Mouse (Mus musculus) v-Abl transformed pro-B cells (cell line): ENCODE results near the gene Ap1s3.
"Not testable (repeated sequence)": the region's sequence is repeated elsewhere in the genome, so short reads cannot be mapped to it uniquely, and the experiment has no call there.

ENCODE experiments used
- in situ Hi-C, 2 experiments: fragments of 400-800 bp; cut with MboI; formaldehyde crosslinking; loops; one replicate each; pipeline ENCODE4 v1.15.1; 2025; ENCODE audit not compliant: unreplicated experiment in 2 of 2

Gene Ap1s3

DNA sequence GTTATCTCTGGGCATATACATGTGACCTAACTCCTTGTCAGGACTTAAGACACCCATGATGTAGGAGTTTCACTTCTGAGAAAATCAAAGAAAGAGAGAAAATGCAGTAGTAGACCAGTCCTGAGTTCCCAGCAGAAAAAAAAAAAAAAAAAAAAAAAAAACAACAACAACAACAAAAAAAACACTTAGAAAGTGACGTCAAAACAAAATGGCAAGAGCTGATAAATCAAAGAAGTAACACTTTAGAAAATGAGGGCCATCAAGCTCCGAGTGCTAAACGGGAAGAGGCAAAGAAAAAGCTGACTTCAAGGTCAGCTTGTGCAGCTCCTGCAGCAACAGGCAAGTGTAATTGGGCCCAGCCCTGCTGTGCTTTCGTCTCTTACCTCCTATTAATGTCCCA is 3.9 kb upstream of the Ap1s3 start:
- in situ Hi-C loops = loop anchor here (25.0 kb wide), 7 partner anchors 112 to 1713 kb away; partner anchors contain the start of genes Mrpl44 (in 1 of the 2) and Wdfy1 (in 1 of the 2)

DNA sequence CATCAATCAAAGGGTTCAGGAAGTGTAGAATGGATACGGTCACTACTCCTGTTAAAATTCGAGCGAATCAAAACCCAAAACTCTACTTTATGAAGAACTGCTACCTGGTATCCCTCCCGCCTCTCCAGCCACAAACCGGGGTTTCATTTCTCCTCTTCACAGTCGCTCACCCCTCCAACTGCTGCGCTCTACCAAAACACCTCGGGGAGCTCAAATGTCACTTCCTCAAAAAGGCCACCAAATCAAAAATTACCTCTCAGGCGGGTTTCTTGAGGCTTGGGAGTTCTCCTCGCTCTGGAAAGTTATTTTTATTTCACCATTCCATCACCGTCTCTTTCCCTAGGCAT is 603 bp downstream of the Ap1s3 start:
- in situ Hi-C loops = no loop called here

DNA sequence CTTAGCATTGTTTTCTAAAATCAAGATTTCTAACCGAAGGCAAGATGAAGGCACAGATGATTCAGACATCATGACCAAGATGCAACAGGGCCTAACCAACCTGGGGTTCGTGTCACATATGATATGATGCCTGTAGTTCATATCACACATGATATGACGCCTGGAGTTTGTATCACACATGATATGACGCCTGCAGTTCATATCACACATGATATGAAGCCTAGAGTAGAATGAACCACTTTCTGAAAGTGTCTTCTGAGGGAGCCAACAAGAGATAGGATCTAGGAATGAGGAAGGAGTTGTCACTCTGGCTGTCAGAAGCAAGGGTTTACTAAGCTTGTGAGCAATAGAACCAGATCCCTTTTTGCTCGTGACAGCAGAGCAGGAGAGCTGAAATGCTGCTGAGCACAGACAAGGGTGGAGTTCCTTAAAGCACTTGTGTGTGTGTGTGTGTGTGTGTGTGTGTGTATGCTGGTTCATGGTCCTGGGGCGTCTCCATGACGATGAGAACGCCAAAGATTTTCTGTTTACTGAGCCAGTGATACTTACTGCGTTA is 2.3 kb downstream of the Ap1s3 start:
- in situ Hi-C loops = no loop called here

DNA sequence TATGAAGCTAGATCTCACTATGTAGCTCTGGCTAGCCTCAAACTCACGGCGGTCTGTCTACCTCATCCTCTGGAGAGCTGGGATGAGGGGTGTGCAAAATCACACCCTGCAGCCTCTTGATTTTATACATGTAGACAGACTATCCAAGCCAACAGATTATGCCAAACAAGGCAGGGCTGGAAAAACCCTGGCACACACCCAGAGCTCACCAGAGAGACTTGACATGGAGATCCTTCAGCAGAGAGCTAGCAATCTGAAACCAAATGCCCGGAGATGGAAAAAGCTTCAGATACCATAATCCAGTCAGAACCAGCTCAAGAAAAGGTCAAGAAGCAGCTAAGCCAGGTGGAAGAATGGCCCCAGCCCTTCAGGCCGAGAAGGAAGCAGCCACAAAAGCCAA is 6.9 kb downstream of the Ap1s3 start:
- in situ Hi-C loops = no loop called here

DNA sequence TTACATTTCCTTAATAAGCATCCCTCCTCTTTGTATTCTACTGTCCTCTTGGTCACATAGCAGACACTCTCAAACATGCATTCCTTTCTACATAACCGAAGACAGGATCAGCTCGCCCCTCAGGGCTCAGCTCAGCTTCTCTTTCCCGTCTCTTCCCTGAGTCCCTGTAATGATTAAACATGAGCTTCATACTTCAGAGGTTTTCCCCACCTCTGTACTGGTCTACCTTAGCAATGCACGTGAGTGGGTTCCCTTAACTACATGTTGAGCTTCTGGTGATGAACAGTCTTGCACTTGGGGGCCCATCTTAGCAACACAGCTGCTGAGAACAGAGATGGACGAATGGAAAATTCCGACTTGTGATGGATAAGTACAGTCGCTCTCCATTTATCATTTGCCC is 12.2 kb downstream of the Ap1s3 start:
- in situ Hi-C loops = no loop called here

DNA sequence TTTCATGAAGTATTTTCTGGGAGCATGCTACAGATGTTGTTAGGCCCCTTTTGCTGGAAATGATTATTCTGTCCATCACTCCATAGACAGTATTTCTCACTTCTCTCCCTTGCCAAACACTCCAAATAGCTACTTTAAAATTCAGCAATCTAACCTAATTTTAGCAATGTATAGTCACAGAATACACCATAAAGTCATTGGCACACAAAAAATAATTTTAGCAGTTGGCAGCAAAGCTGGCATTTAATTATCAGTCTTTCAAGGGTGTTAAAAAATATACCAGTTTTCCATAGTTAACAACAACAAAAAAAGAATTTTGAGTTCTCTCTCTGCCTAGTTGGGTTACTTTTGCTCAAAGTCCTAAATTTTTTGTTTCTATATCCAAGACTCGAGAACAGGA is 14.4 kb downstream of the Ap1s3 start:
- in situ Hi-C loops = no loop called here

DNA sequence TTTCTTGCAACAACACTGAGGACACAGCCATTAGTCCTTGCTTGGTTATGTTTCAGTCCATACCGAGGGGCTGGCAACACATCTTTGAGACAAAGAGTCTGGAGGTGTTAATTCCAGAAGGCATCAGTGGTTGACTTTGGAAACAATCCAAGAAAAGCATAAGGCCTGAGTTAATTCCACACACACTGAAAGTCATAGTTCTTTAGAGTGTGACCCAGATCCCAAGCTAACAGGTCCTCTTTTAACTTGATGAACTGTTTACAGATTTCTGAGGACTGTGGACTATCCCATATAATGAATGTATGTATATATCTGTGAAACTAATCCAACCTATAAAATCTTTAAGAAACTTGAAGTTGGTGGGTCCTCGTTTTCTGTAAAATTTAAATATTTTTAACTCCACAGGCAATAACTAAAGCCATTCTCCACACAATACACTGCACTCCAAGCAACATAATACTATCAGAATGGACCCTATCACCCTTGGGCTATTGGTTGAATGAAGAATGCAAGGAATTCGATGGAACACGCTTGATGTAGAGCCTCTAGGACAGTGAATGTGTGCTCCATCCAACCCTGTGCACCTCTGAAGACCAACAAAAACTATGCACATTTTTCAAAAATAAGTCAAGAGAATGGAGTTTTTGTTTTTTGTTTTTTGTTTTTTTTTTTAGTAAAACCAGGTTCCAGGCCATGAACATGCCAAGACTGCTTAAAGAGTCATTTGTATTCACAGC is 15.8 kb downstream of the Ap1s3 start:
- in situ Hi-C loops = no loop called here

DNA sequence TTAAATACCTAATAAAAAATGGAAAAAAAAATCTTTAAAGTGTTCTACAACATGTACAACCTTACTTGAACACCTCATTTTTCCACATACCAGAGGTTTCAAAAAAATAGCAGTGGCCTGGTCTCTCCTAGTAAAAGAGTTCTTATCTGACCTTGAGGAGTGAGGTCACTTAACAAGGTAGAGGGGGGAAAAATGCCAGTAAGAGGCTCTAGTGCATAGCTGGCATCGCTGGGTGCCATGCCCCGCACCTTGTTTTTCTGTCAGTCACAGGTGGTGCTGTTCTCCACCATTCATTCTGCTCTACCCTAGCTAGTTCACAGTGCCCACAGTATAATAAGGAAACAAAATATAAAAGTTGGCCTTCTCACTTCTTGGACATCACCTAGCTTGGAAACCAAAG is 16.8 kb downstream of the Ap1s3 start:
- in situ Hi-C loops = no loop called here

DNA sequence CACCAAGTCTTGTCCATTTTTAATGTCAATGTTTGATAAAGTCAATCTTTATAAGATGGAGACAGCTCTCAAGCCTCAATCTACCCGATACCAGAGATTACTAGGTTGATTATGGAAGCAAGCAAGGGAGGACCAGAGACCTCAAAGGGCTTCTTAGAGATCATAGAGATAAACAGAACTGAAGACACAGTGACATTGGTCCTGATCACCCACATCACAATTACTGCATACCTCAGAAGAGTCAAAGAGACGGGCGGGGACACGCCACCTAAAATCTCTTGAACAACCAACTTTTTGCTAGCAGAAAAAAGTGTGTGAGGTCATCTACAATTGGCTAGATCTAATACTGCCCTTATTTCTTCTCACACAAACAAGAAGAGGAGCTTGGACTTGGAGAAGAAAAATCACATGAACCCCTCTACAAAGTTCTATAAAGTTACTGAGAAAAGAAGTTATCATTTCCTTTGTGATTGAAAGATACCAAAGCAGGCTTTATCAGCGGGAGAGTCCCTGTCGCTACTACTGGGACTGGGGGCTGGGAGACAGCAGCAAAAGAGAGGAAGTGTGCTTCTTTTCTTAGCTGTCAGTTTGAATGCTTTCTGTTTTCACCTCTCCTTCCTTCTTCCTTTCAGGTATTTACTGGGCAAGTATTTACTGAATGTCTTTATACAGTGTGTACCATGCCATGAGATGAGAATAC is 28.2 kb downstream of the Ap1s3 start:
- in situ Hi-C loops = no loop called here

DNA sequence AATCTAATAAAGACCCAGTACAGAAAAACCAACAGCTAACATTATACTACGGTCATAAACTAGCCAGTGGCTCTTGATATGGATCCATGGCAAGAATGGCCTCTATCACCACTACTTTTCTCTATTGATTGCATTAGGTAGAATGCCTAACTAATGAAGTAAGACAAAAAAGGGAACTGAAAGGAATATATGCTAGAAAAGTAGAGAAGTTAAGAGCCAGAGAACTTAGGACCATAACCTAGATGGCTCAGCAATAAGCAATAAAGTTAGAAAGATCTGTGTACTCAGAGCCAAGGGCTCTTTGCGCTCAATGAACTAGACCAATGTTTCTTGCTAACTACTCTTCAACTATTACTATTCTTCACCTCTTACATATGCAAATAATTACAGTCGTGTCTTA is 29.1 kb downstream of the Ap1s3 start:
- in situ Hi-C loops = no loop called here

DNA sequence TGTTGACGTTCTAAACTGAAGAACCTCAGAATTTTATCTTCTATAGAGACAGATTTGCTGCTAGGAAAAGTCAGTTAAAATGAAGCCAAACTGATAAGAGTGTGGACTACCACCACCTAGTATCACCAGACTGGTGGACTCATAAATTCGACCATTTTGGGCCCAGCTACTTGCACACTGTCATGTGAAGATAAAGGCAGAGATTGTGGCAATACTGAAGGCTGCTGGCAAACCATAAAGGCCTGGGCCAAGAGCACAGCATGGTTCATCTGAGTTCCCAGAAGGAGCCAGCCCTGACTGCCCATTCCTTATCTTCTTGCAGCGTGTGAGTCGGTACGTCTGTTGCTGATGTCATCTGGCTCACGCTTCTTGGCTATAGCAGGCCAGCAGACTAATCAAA is 30.4 kb downstream of the Ap1s3 start:
- in situ Hi-C loops = no loop called here

DNA sequence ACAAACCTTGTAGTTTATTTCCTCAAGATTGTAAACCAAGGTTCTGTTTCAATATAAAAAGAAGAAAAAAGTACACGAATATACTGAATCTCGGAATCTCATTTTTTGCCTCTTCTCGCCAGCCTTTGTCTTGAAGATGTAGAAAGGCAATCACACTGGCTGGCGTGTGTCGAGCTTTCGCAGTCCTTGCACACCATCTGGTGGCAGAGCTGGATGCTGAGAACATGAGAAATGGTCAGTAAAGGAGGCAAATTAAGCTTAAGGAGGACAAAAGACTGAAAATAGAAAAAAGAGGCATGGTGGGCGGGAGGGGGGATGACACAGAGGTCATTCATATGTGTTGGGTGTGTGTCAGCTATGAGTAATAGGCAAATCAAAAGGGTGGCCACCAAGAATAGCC is 31.6 kb downstream of the Ap1s3 start:
- in situ Hi-C loops = no loop called here

DNA sequence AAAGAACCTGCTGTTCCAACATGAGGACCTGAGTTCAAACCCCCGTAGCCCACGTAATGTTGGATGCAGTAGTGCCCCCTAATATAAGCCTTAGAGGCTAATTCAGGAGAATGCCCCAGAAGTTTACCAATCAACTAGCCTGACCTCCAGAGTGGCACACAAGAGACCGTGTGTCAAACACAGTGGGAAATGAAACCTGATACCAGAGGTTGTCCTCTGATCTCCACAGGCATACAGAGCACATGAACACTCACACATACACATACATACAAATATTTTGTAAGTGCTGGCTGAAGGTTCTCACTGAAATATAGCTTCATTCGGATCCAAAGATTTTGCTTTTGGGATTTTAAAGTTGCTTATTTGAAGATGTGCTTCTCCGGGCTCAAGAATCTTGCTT is 32.1 kb downstream of the Ap1s3 start:
- in situ Hi-C loops = no loop called here

DNA sequence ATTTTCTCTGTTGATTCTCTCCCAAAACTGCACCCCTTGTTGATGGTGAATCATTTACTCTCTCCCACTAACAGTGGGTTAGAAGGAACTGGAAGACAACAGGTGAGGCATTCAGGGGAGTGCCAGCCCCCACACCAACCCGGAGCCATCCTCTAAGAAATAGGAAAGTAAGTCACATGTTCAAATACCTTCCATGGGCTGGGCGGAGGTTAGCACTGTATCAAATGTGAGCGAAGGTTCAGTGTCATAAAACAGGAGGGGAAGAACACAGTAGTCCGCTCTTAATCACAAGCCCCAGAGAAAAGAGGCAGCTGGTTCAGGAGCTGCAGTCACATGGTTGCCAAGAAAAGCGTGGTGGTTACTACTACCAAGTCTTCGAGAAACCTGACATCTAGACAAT is 32.7 kb downstream of the Ap1s3 start:
- in situ Hi-C loops = no loop called here

DNA sequence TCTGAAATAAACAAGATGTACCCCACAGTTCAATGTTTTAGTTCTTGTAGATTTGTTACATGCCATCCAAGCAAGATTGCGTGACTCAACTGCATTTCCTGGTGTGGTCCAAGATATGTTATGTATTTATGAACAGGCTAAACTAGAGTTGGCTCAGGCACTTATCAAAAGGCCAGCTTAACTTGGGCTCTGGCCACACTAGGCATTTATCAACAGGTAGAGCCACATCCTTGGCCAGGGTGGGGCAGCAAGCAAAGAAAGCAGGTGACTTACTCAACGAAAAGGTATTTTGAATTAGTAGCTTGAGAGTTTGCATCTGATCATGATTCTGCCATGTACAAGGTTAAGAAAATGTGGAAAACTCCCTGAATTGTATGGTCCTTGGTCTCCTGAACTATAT is 34.0 kb downstream of the Ap1s3 start:
- in situ Hi-C loops = no loop called here

DNA sequence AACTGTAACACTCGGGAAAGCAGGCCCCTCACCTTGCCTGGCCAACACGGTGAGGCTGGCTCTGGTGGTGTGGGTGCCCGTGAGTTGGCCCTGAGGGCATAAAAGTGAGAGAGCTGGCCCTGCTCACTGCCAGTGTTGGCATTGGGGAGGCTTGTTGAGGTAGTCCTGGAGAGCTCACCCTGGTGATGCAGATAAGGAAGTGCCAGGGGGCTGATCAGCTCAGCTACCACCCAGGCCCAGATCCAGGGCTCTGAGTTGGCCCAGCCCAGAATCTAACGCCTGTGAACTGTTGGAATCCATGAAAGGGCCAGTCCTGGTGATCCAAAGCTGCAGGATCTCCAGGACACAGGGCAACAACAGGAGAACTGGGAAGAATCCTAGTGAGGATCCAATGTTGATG is 40.3 kb downstream of the Ap1s3 start:
- in situ Hi-C loops = no loop called here

DNA sequence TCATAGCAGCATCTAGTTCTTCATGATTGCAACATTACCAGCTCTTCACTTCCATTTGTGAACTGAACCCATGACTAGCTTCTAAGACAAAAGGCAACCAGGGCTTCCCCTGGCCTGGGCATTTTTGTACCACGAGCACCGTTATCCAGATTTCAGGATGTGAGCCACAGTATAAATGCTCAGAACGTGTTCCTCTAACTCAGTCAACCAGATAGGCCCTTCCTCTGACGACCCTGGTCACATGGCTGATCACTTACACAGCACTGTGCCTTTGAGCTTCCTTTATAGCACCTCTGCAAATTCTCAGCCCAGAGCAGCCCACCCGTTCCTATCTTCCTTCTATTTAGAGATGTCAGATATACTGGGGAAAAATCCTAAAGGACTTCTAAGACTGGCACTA is 42.0 kb downstream of the Ap1s3 start:
- in situ Hi-C loops = no loop called here

DNA sequence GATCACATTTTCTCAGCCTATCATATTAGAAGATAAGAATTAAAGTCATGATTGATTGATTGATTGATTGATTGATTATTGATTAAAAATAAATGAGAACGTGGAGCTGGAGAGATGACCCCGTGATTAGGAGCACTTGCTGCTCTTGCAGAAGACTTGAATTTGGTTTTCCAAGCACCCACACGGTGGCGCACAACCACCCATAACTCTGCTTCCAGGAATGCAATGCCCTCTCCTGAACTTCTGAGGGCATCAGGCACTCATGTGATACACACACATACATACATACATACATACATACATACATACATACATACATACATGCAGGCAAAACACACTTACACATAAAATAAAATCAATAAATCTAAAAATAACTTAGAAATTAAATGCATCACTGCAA is 45.6 kb downstream of the Ap1s3 start:
- in situ Hi-C loops = no loop called here

DNA sequence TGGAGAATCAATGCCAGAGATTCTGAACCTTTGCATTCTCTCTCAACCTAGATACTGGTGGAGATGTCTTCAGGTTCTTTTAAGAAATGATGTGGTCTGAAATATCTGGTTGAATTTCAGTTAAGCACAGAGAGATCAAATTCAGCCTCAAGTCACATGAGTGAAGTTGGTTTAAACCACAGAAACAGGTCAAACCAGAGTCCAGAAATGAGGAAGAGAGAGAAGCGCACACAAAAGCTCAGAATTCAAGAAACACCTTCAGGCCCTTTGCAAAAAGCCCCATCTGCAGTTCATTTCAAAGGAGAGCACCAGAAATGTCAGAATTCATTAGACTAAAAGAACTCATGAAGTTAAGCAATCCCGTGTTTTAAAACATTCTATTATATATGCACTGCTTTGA is 52.3 kb downstream of the Ap1s3 start:
- in situ Hi-C loops = no loop called here

DNA sequence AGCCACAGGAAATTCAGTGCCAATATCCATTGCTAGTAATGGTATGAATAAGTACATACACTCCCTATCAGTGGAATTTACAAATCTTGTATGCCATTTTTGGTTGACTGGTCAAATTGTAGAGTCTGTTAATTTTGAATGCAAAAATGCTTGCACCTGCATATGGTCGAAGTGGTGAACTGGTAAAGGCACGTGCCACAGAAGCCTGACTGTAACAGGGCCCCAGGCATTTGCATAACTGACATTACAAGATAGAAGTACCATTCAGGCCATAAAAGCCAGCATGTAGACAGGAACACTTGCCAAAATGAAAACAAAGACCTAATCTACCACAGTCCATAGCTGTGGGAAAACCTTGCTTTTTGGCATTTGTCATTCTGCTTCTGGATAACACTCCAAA is 55.3 kb downstream of the Ap1s3 start:
- in situ Hi-C loops = no loop called here

DNA sequence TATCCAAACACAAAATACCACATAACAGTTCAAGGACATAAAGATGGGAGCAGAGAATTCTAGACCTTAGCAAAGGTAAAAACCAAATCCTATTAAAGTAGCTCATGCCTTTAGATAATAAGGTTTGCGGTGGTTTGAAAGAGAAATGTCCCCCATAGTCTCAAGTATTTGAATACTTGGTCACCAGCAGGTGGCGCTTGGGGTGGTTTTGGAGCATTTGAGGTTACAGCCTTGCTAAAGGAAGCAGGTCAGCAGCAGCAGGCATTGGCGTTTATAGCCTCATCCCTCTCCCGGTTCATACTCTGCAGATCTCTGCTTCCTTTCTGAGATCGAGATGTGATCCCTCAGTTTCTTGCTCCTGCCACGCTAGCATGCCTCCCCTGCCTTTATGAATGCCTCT is 57.3 kb downstream of the Ap1s3 start:
- in situ Hi-C loops = no loop called here

DNA sequence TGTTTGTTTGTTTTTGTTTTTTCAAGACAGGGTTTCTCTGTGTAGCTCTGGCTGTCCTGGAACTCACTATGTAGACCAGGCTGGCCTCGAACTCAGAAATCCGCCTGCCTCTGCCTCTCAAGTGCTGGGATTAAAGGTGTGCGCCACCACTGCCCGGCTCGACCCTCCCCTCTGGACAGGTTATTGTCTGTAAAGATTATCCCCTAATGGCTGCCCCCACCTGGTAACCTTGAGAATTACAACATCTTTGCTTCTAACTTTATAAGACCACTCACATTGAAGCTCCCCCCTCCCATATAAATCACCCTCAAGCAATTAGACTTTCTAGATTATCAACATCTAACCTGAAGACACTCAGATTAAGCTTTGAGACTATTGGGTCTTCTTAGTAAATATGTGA is 60.5 kb downstream of the Ap1s3 start:
- in situ Hi-C loops = not testable (repeated sequence)
